Comparison of ENCODE assay signal across 8 mouse cellular contexts in the genomic region with DNA sequence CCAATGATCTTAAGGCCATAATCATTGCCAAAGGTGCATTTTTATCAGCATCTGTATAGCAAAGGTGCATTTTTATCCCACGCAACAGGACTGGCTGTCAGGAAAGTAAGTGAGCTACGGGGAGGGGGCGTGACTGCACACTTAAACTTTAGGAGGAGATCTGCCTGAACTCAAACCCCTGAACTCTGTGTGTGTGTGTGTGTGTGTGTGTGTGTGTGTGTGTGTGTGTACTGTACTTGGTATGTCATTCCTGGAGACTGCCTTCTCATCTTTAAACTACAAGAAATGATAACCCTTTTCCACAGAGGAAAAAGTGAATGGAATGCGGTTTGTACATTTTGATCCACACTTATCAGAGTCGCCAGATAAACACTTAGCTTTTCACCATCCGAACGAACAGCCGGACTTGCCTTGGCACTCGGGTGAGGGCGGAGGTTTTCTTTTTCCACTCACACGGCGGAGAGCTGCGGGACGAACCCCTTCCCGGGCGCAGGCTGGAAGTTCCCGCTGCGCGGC. TPM values are rescaled to one million over a fixed set of nuclear protein-coding genes. Genes with fewer than 3 reads are reported as not detected.
DNase-seq lines count a peak whose midpoint lies in the region; ATAC-seq and TF ChIP-seq lines count a peak whose summit lies in the region.

No protein-coding gene starts in this region.

- H3K27me3 ChIP-seq in lung, embryonic 14.5 days (ENCODE audit: insufficient read depth, low read length) = no peaks in the 10 kb centered on the region
- H3K27me3 ChIP-seq in embryonic facial prominence, embryonic 13.5 days = no peaks in the 10 kb centered on the region
- no peaks in the 10 kb centered on the region for H3K27me3 ChIP-seq in neural tube, embryonic 15.5 days (replicated peaks)

- H3K36me3 ChIP-seq in lung, embryonic 14.5 days (ENCODE audit: insufficient read depth) = no peaks in the 10 kb centered on the region
- no peaks in the 10 kb centered on the region for H3K36me3 ChIP-seq in embryonic facial prominence, embryonic 13.5 days
- no peaks in the 10 kb centered on the region for H3K36me3 ChIP-seq in neural tube, embryonic 15.5 days

- peaks cover 24% of the 10 kb centered on the region for H3K4me1 ChIP-seq in lung, embryonic 14.5 days (ENCODE audit: insufficient read depth)
- H3K4me1 ChIP-seq in embryonic facial prominence, embryonic 13.5 days = peaks cover 42% of the 10 kb centered on the region
- H3K4me1 ChIP-seq in neural tube, embryonic 15.5 days = peaks cover 43% of the 10 kb centered on the region

- no peak for TF ChIP-seq CTCF in lung, embryonic 14.5 days (IDR thresholded peaks at IDR 0.05; ENCODE audit: low read depth)

- H3K4me2 ChIP-seq in lung, embryonic 14.5 days = peak overlapping the region; percentile 96
- peak overlapping the region; percentile 97 for H3K4me2 ChIP-seq in embryonic facial prominence, embryonic 13.5 days
- H3K4me2 ChIP-seq in neural tube, embryonic 15.5 days = peak overlapping the region; percentile 98

- peak overlapping the region; percentile 83 for H3K9ac ChIP-seq in lung, embryonic 14.5 days
- H3K9ac ChIP-seq in embryonic facial prominence, embryonic 13.5 days = peak overlapping the region; percentile 92
- peak overlapping the region; percentile 91 for H3K9ac ChIP-seq in neural tube, embryonic 15.5 days (replicated peaks)

- no peaks in the 10 kb centered on the region for H3K9me3 ChIP-seq in lung, embryonic 14.5 days (ENCODE audit: low read depth, low read length)
- no peaks in the 10 kb centered on the region for H3K9me3 ChIP-seq in embryonic facial prominence, embryonic 13.5 days
- H3K9me3 ChIP-seq in neural tube, embryonic 15.5 days (replicated peaks) = no peaks in the 10 kb centered on the region

- 2% methylated on average over 19 of the region's 19 CpGs for WGBS in lung, embryonic 14.5 days
- under 1% methylated on average over 19 of the region's 19 CpGs for WGBS in embryonic facial prominence, embryonic 13.5 days
- WGBS in neural tube, embryonic 15.5 days = 2% methylated on average over 19 of the region's 19 CpGs

- H3K27ac ChIP-seq in lung, embryonic 14.5 days (ENCODE audit: low read depth) = peak overlapping the region; percentile 99
- H3K27ac ChIP-seq in embryonic facial prominence, embryonic 13.5 days = peak overlapping the region; percentile 98
- H3K27ac ChIP-seq in neural tube, embryonic 15.5 days (replicated peaks) = peak overlapping the region; percentile 94

- no peak for ATAC-seq in lung, embryonic 14.5 days (ENCODE audit: insufficient read depth)
- ATAC-seq in embryonic facial prominence, embryonic 13.5 days (ENCODE audit: insufficient number of reproducible peaks, insufficient read depth, low FRiP score, low TSS enrichment, low read depth) = no peak
- ATAC-seq in neural tube, embryonic 15.5 days (ENCODE audit: low FRiP score) = no peak
- no peak for ATAC-seq in frontal cortex, adult (ENCODE audit: low TSS enrichment)

- peak overlapping the region; percentile 75 for H3K4me3 ChIP-seq in lung, embryonic 14.5 days (ENCODE audit: low read depth, low read length)
- peak overlapping the region; percentile 75 for H3K4me3 ChIP-seq in embryonic facial prominence, embryonic 13.5 days
- H3K4me3 ChIP-seq in neural tube, embryonic 15.5 days (replicated peaks) = peak overlapping the region; percentile 89

- no peak for DNase-seq in lung, embryonic 14.5 days
- DNase-seq in lung, postnatal 4 days = no peak
- peak; percentile 30 for DNase-seq in kidney, postnatal 10 days
- no peak for DNase-seq in adrenal gland, adult (ENCODE audit: inconsistent age in 2 of 2, low spot score in 1 of 2)
- DNase-seq in thymus, postnatal 0 days (ENCODE audit: low spot score) = no peak

RNA-seq across cellular contexts. Expression of gene Prkce, which starts 1.5 kb away (rescaled TPM):
- 10.1 and 10.8 TPM in 2 replicates for polyA plus RNA-seq in lung, embryonic 14.5 days (2014; fragmentation: Nextera tagmentation; extraction: Ambion mirVana)
- polyA plus RNA-seq in embryonic facial prominence, embryonic 13.5 days (2015; fragmentation: Nextera tagmentation; extraction: Ambion mirVana) = 9.0 and 9.9 TPM in 2 replicates
- polyA plus RNA-seq in neural tube, embryonic 15.5 days (2015; fragmentation: Nextera tagmentation; extraction: Ambion mirVana) = 35.7 and 48.0 TPM in 2 replicates
- polyA plus RNA-seq in thymus, postnatal 0 days (2015; fragmentation: Nextera tagmentation; extraction: Ambion mirVana) = 1.2 and 1.6 TPM in 2 replicates

RNA-seq across cellular contexts. Expression of gene Srbd1, which starts 21.1 kb away (rescaled TPM):
- polyA plus RNA-seq in lung, embryonic 14.5 days (2014; fragmentation: Nextera tagmentation; extraction: Ambion mirVana) = 9.3 and 10.1 TPM in 2 replicates
- polyA plus RNA-seq in embryonic facial prominence, embryonic 13.5 days (2015; fragmentation: Nextera tagmentation; extraction: Ambion mirVana) = 21.1 and 22.8 TPM in 2 replicates
- polyA plus RNA-seq in neural tube, embryonic 15.5 days (2015; fragmentation: Nextera tagmentation; extraction: Ambion mirVana) = 13.9 and 14.7 TPM in 2 replicates
- polyA plus RNA-seq in thymus, postnatal 0 days (2015; fragmentation: Nextera tagmentation; extraction: Ambion mirVana) = 12.1 and 15.2 TPM in 2 replicates
